Mouse (Mus musculus) CH12.LX (cell line): ENCODE results near the gene Hist1h4c. TPM values are rescaled to one million over a fixed set of nuclear protein-coding genes. Genes with fewer than 3 reads are reported as not detected.

Source experiments
- DNase-seq: peaks from one replicate; pipeline ENCODE4 v3.0.0-alpha.2; 2013; ENCODE audit errors: extremely low read depth
- H3K27ac ChIP-seq: 2 replicates; pipeline ENCODE4 v1.5.1; 2012; ENCODE audit warnings: low read depth, mild to moderate bottlenecking, control low read depth, moderate library complexity; ENCODE audit not compliant: insufficient read depth
- H3K27me3 ChIP-seq: replicated peaks from 2 replicates; pipeline ENCODE3; 2012; ENCODE audit warnings: inconsistent platforms
- H3K36me3 ChIP-seq, 2 experiments: replicated peaks in 1 of 2; 2 replicates each; pipeline versions ENCODE3 to v1.6.1; 2012; ENCODE audit warnings: inconsistent platforms in 1 of 2, low read length in 1 of 2, mild to moderate bottlenecking in 1 of 2, mixed read lengths in 1 of 2, moderate library complexity in 1 of 2; ENCODE audit not compliant: control insufficient read depth in 1 of 2, insufficient read depth in 1 of 2
- H3K4me1 ChIP-seq, 2 experiments: 2 replicates each; pipeline ENCODE4 v1.6.1; 2012; ENCODE audit warnings: inconsistent platforms in 1 of 2, moderate library complexity in 1 of 2; ENCODE audit not compliant: insufficient read depth in 2 of 2, control insufficient read depth in 1 of 2
- H3K4me2 ChIP-seq: 2 replicates; pipeline ENCODE4 v1.6.1; 2012; ENCODE audit warnings: low read depth, mild to moderate bottlenecking, control low read depth; ENCODE audit not compliant: poor library complexity, insufficient read depth, severe bottlenecking
- H3K4me3 ChIP-seq, 3 experiments: fragments of 150-350 bp in 1 of 3; sonication (generic) in 1 of 3; replicated peaks in 1 of 3; 2 replicates each; pipeline versions ENCODE3 to v1.5.1; 2011 to 2012; ENCODE audit warnings: low read depth in 2 of 3, low read length in 2 of 3, mild to moderate bottlenecking in 2 of 3, moderate library complexity in 2 of 3, control low read depth in 1 of 3, improper control_type of control experiment in 1 of 3, inconsistent platforms in 1 of 3, mixed read lengths in 1 of 3; ENCODE audit not compliant: poor library complexity in 1 of 3
- H3K79me2 ChIP-seq: replicated peaks from 2 replicates; pipeline ENCODE4 v1.6.1; 2012; ENCODE audit warnings: mild to moderate bottlenecking, moderate library complexity; ENCODE audit not compliant: control insufficient read depth, poor library complexity, insufficient read depth, severe bottlenecking; ENCODE audit errors: extremely low read depth
- H3K9ac ChIP-seq: 2 replicates; pipeline ENCODE4 v1.6.1; 2012; ENCODE audit warnings: low read depth, mild to moderate bottlenecking, control low read depth, moderate library complexity; ENCODE audit not compliant: insufficient read depth
- H3K9me3 ChIP-seq: replicated peaks from 2 replicates; pipeline ENCODE3; 2012; ENCODE audit warnings: low read length, inconsistent platforms, mixed read lengths
- BHLHE40 ChIP-seq: IDR thresholded peaks from 2 replicates; pipeline ENCODE4 v1.6.1; 2011; ENCODE audit warnings: mild to moderate bottlenecking, low read depth, low read length, improper control_type of control experiment
- CHD1 ChIP-seq: IDR thresholded peaks from 2 replicates; pipeline ENCODE4 v1.6.1; 2012; ENCODE audit warnings: low read depth, low read length, improper control_type of control experiment, inconsistent platforms
- CHD2 ChIP-seq: IDR thresholded peaks from 2 replicates; pipeline ENCODE4 v1.6.1; 2011; ENCODE audit warnings: low read length, improper control_type of control experiment
- CTCF ChIP-seq, 2 experiments: IDR thresholded peaks in 1 of 2; conservative IDR thresholded peaks in 1 of 2; 2 replicates each; pipeline ENCODE4 v1.5.1; 2011 to 2012; ENCODE audit warnings: low read depth in 2 of 2, low read length in 2 of 2, improper control_type of control experiment in 1 of 2, inconsistent platforms in 1 of 2, mild to moderate bottlenecking in 1 of 2, moderate library complexity in 1 of 2
- E2F4 ChIP-seq: IDR thresholded peaks from 2 replicates; pipeline ENCODE4 v1.6.1; 2011; ENCODE audit warnings: low read depth, low read length, improper control_type of control experiment; ENCODE audit not compliant: insufficient replicate concordance
- ETS1 ChIP-seq: conservative IDR thresholded peaks from 2 replicates; pipeline ENCODE4 v1.6.1; 2012; ENCODE audit warnings: low read depth, mild to moderate bottlenecking, inconsistent platforms, low read length, improper control_type of control experiment, moderate library complexity
- HCFC1 ChIP-seq: IDR thresholded peaks from 2 replicates; pipeline ENCODE4 v1.6.1; 2012; ENCODE audit warnings: low read depth, mild to moderate bottlenecking, inconsistent platforms, low read length, improper control_type of control experiment
- IRF4 ChIP-seq: IDR thresholded peaks from 2 replicates; pipeline ENCODE4 v1.6.1; 2014; ENCODE audit warnings: low read depth, mild to moderate bottlenecking, inconsistent platforms, low read length, improper control_type of control experiment
- JUN ChIP-seq: IDR thresholded peaks from 2 replicates; pipeline ENCODE4 v1.6.1; 2011; ENCODE audit warnings: low read depth, mild to moderate bottlenecking, low read length, improper control_type of control experiment, moderate library complexity; ENCODE audit not compliant: insufficient read depth
- JUND ChIP-seq: conservative IDR thresholded peaks from 2 replicates; pipeline ENCODE4 v1.6.1; 2011; ENCODE audit warnings: low read depth, low read length, improper control_type of control experiment
- KAT2A ChIP-seq: IDR thresholded peaks from 2 replicates; pipeline ENCODE4 v1.6.1; 2012; ENCODE audit warnings: low read length, improper control_type of control experiment, inconsistent platforms; ENCODE audit not compliant: insufficient replicate concordance
- MAFK ChIP-seq: IDR thresholded peaks from 2 replicates; pipeline ENCODE4 v1.6.1; 2011; ENCODE audit warnings: low read length, improper control_type of control experiment; ENCODE audit not compliant: insufficient replicate concordance
- MAX ChIP-seq: IDR thresholded peaks from 2 replicates; pipeline ENCODE4 v1.6.1; 2011; ENCODE audit warnings: low read length, improper control_type of control experiment
- MEF2A ChIP-seq: IDR thresholded peaks from 2 replicates; pipeline ENCODE4 v1.6.1; 2014; ENCODE audit warnings: low read depth, mild to moderate bottlenecking, inconsistent platforms, low read length, improper control_type of control experiment, borderline replicate concordance
- MXI1 ChIP-seq: IDR thresholded peaks from 2 replicates; pipeline ENCODE4 v1.6.1; 2011; ENCODE audit warnings: mild to moderate bottlenecking, low read depth, low read length, improper control_type of control experiment
- MYC ChIP-seq: IDR thresholded peaks from 2 replicates; pipeline ENCODE4 v1.6.1; 2011; ENCODE audit warnings: low read depth, mild to moderate bottlenecking, improper control_type of control experiment, low read length
- NRF1 ChIP-seq: IDR thresholded peaks from 2 replicates; pipeline ENCODE4 v1.6.1; 2014; ENCODE audit warnings: low read depth, mild to moderate bottlenecking, inconsistent platforms, low read length, improper control_type of control experiment, moderate library complexity
- POLR2AphosphoS2 ChIP-seq: IDR thresholded peaks from 2 replicates; pipeline ENCODE4 v1.6.1; 2011; ENCODE audit warnings: low read depth, low read length, improper control_type of control experiment
- RAD21 ChIP-seq: IDR thresholded peaks from 2 replicates; pipeline ENCODE4 v1.6.1; 2011; ENCODE audit warnings: low read depth, mild to moderate bottlenecking, low read length, improper control_type of control experiment, moderate library complexity
- SIN3A ChIP-seq: IDR thresholded peaks from 2 replicates; pipeline ENCODE4 v1.6.1; 2012; ENCODE audit warnings: low read length, improper control_type of control experiment, inconsistent platforms
- SMC3 ChIP-seq: IDR thresholded peaks from 2 replicates; pipeline ENCODE4 v1.6.1; 2011; ENCODE audit warnings: low read depth, low read length, improper control_type of control experiment
- TCF12 ChIP-seq: IDR thresholded peaks from 2 replicates; pipeline ENCODE4 v1.6.1; 2014; ENCODE audit warnings: low read depth, mild to moderate bottlenecking, inconsistent platforms, low read length, improper control_type of control experiment
- UBTF ChIP-seq: IDR thresholded peaks from 2 replicates; pipeline ENCODE4 v1.6.1; 2012; ENCODE audit warnings: low read depth, mild to moderate bottlenecking, inconsistent platforms, low read length, improper control_type of control experiment, moderate library complexity
- USF1 ChIP-seq: IDR thresholded peaks from 2 replicates; pipeline ENCODE4 v1.6.1; 2014; ENCODE audit warnings: low read depth, mild to moderate bottlenecking, inconsistent platforms, low read length, improper control_type of control experiment
- ZC3H11A ChIP-seq: IDR thresholded peaks from 2 replicates; pipeline ENCODE4 v1.6.1; 2012; ENCODE audit warnings: low read depth, mild to moderate bottlenecking, inconsistent platforms, low read length, improper control_type of control experiment
- ZKSCAN1 ChIP-seq: IDR thresholded peaks from 2 replicates; pipeline ENCODE4 v1.6.1; 2012; ENCODE audit warnings: low read depth, inconsistent platforms, low read length, improper control_type of control experiment, borderline replicate concordance
- ZMIZ1 ChIP-seq: IDR thresholded peaks from 2 replicates; pipeline ENCODE4 v1.6.1; 2012; ENCODE audit warnings: low read depth, mild to moderate bottlenecking, inconsistent platforms, low read length, improper control_type of control experiment
- ZNF384 ChIP-seq: IDR thresholded peaks from 2 replicates; pipeline ENCODE4 v1.6.1; 2012; ENCODE audit warnings: low read depth, low read length, improper control_type of control experiment, inconsistent platforms
- dilution Hi-C: fragments of 300-500 bp; cut with MboI; formaldehyde crosslinking; loops from 2 replicates; pipeline ENCODE4 v1.14.3; 2020; ENCODE audit warnings: low sequenced_read_pairs; ENCODE audit not compliant: extremely low pct_unique_long_range_greater_than_20kb, extremely low pct_ligation_motif_present
- in situ Hi-C: fragments of 300-500 bp; cut with MboI; formaldehyde crosslinking; loops from 3 replicates; pipeline ENCODE4 v1.14.3; 2019; ENCODE audit warnings: low sequenced_read_pairs, low pct_ligation_motif_present, low pct_unique_long_range_greater_than_20kb, mixed read lengths
- polyA plus RNA-seq: library from polyadenylated mRNA; unstranded; fragments of >175 nt; gene quantifications from 2 replicates; pipeline ENCODE4 v1.2.1, GENCODE M21; 2012; ENCODE audit warnings: low read depth; ENCODE audit not compliant: insufficient read length
- total RNA-seq, 2 experiments: library from RNA; depleted of rRNA; stranded (reverse); fragments of 300-350 nt in 1 of 2; fragments of >200 nt in 1 of 2; gene quantifications; 2 replicates each; pipeline ENCODE4 v1.2.3; 2012 to 2014

Gene Hist1h4c
- total and polyA plus RNA-seq, 3 experiments, result 1.2 to 1,374 (median 6.9) TPM

- no peak for TF ChIP-seq UBTF
- 0 out of 2 replicates have a peak, but pooled peaks have one; percentile 38 for TF ChIP-seq JUND
- peak; percentile 62 to 97 for TF ChIP-seq CTCF (conservative IDR thresholded peaks at IDR 0.05 in 1 of 2, IDR thresholded peaks at IDR 0.05 in 1 of 2; ENCODE audit: low read depth in 2 of 2, low read length in 2 of 2)
- no peak for TF ChIP-seq ZNF384
- no peak for TF ChIP-seq ETS1
- TF ChIP-seq RAD21, result peak; percentile 95
- TF ChIP-seq KAT2A, result no peak
- peak; percentile 87 for TF ChIP-seq BHLHE40
- no peak for TF ChIP-seq SIN3A
- TF ChIP-seq USF1, result no peak
- TF ChIP-seq ZKSCAN1, result no peak
- TF ChIP-seq ZC3H11A, result peak; percentile 76
- no peak for TF ChIP-seq CHD1
- peak; percentile 88 for TF ChIP-seq MAX
- no peak for TF ChIP-seq POLR2AphosphoS2
- TF ChIP-seq ZMIZ1, result no peak
- TF ChIP-seq SMC3, result peak; percentile 95
- TF ChIP-seq IRF4, result no peak
- no peak for TF ChIP-seq MXI1
- peak; percentile 95 for TF ChIP-seq MYC
- TF ChIP-seq TCF12, result no peak
- no peak for TF ChIP-seq HCFC1
- TF ChIP-seq, all 38 proteins: peak for 8
- Histone ChIP-seq H3K4me2 (no peak overlapping the region), H3K9me3 (no peaks in the 10 kb centered on the region), H3K4me1 (no peaks in the 10 kb centered on the region), H3K9ac (no peak overlapping the region), H3K27me3 (no peaks in the 10 kb centered on the region), H3K4me3 (no peak overlapping the region), H3K79me2 (no peaks in the 10 kb centered on the region), H3K27ac (no peak overlapping the region), H3K36me3 (no peaks in the 10 kb centered on the region)
- dilution Hi-C loops, result no loop called here
- DNase-seq, result no peak
- in situ Hi-C loops, result no loop called here
Observed at GRCm38 (mm10) chr13:23732156-23732804, 34.0 kb upstream of the Hist1h4c start.

- in situ Hi-C loops, result no loop called here
- H3K9ac ChIP-seq, result no peak overlapping the region
- TF ChIP-seq NRF1 (no peak), JUN (no peak), MEF2A (no peak), MXI1 (no peak), RAD21 (no peak), HCFC1 (no peak), CHD2 (no peak), MAFK (no peak), E2F4 (no peak), MYC (no peak)
- TF ChIP-seq, all 38 proteins: peak for 0
- Histone ChIP-seq H3K79me2 (no peaks in the 10 kb centered on the region), H3K27me3 (no peaks in the 10 kb centered on the region), H3K4me1 (no peaks in the 10 kb centered on the region), H3K4me2 (no peak overlapping the region), H3K9me3 (no peaks in the 10 kb centered on the region), H3K27ac (no peak overlapping the region), H3K4me3 (no peak overlapping the region), H3K36me3 (no peaks in the 10 kb centered on the region)
- no peak for DNase-seq
- dilution Hi-C loops, result no loop called here
Observed at GRCm38 (mm10) chr13:23730479-23730878, 32.2 kb upstream of the Hist1h4c start.
